Mouse (Mus musculus) bone marrow macrophage, adult 2 months (primary cell): ENCODE measurements at regions not wholly inside any gene's neighbourhood (a gene's known extent, or its start where the extent isn't known, plus 50 kb on each side); places are given as distances from the start of the nearest gene placed in this dataset.
"Not testable (repeated sequence)": the region's sequence is repeated elsewhere in the genome, so short reads cannot be mapped to it uniquely, and the experiment has no call there.

ENCODE experiments used
- H3K27ac ChIP-seq: 2 replicates; pipeline ENCODE4 v1.5.1; 2012; ENCODE audit warnings: low read depth, low read length; ENCODE audit not compliant: insufficient read depth
- H3K4me1 ChIP-seq: 2 replicates; pipeline ENCODE4 v1.6.1; 2012; ENCODE audit warnings: low read length; ENCODE audit not compliant: control insufficient read depth, insufficient read depth
- H3K4me3 ChIP-seq: 2 replicates; pipeline ENCODE4 v1.5.1; 2012; ENCODE audit warnings: mild to moderate bottlenecking, low read length, moderate library complexity; ENCODE audit not compliant: insufficient read depth
- CTCF ChIP-seq: IDR thresholded peaks from 2 replicates; pipeline ENCODE4 v1.5.1; 2012; ENCODE audit warnings: low read depth, mild to moderate bottlenecking, low read length, moderate library complexity
- POLR2A ChIP-seq: IDR thresholded peaks from 2 replicates; pipeline ENCODE4 v1.6.1; 2012; ENCODE audit warnings: mild to moderate bottlenecking, low read depth, low read length, borderline replicate concordance

DNA sequence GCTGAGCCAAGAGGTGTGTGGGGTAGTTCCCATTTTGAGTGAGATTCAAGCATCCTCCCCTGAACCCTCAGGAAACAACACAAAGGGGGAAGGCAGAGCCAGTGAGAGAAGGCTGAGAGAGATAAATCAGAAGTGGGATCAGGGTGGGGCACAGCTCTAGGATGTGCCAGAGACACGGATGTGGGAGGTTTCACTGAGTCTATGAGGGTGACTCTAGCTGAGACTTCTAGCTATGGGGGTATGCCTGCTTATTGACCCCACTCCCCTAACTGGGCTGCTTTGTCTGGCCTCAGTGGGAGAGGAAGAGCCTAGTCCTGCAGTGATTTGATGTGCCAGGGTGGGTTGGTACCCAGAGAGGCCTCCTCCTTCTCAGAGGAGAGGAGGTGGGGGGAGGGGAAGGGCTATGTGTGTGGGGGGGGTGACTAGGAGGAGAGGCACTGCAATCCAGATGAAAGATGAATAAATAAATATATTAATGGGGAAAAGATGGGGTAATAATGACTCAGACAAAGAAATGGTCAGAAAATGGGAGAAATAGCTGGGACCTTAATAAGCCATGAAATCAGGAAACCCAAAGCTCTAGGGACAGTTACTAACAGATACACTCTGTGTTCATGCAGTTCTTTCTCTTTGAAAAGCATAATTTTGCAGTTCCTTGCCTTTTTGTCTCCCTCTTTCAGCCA lies 547.0 kb upstream of the Adamts5 start:
- no peak overlapping the region for H3K27ac ChIP-seq
- H3K4me1 ChIP-seq: no peaks in the 10 kb centered on the region
- TF ChIP-seq POLR2A (no peak), CTCF (no peak)
- H3K4me3 ChIP-seq: no peak overlapping the region

DNA sequence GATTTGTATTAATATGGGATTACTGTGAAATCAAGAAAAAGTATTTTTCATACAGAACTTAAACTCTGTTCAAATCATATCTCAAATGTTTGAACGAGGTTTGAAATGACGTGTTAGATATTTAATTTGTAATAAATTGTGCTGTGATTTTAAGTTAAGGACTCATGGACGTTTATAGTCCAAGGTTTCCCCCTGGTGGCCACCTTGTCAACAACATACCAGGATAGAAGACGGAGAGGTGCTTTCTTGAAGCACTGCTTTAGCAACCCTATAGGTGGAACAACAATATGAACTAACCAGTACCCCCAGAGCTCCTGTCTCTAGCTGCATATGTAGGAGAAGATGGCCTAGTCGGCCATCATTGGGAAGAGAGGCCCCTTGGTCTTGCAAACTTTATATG lies 517.8 kb upstream of the Adamts5 start:
- not testable (repeated sequence) for H3K4me3 ChIP-seq, H3K27ac ChIP-seq, H3K4me1 ChIP-seq

DNA sequence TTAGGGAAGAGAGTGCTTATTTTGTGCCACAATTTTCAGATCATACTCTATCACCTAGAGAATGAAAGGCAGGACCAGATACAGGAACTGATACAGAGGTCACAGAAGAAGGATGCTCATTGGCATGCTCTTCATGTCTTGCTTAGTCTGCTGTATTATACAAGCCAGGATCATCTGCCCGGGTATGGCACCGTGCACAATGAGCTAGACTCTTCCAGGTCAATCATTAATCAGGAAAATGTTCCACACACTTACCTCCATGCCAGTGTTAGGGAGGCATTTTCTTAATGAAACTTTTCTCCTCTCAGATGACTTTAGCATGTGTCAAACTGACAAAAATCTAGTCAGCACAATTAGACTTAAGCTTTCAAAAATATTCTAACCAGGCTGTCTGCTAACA lies 502.7 kb upstream of the Adamts5 start:
- Histone ChIP-seq H3K4me3 (no peak overlapping the region), H3K4me1 (no peaks in the 10 kb centered on the region), H3K27ac (no peak overlapping the region)
- TF ChIP-seq POLR2A (no peak), CTCF (no peak)

DNA sequence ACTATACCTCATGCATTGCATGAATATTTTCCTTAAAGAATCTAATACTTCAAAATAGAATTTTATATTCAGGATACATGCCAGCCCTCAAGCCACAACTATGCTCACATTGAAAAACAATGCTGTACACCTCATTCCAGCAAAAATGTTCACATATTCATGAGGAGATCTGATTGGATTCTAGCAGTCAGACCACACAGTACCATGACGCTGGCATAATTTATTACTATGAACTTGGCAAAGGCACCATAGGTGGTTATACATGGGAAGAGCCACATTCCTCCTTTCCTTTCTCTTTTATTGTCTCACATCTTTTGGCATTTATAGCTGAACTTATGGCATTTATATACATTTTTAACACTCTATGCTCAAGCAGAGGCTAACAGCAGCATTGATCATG lies 499.8 kb upstream of the Adamts5 start:
- TF ChIP-seq CTCF (no peak), POLR2A (no peak)
- no peaks in the 10 kb centered on the region for H3K4me1 ChIP-seq
- no peak overlapping the region for H3K27ac ChIP-seq
- no peak overlapping the region for H3K4me3 ChIP-seq

DNA sequence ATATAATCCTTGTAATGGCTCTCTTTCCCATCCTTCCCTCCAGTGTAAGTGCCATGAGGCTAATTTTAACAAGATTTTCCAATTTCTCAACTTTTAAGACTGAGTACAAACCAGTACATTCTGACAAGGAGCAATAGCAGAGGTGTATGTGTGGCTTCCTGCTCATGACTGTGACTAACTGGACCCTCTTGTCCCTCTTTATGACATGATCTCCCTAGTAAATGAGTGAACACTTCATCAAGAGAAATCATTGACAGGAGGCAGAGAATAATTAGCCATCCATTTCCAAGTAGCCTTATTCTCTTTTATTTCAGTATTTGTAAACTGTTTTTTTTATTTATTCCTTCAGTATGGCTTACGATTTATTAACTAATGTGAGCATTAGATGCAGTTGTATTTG lies 497.7 kb upstream of the Adamts5 start:
- no peak overlapping the region for H3K27ac ChIP-seq
- H3K4me3 ChIP-seq: no peak overlapping the region
- no peak for TF ChIP-seq POLR2A
- TF ChIP-seq CTCF: no peak
- H3K4me1 ChIP-seq: no peaks in the 10 kb centered on the region

DNA sequence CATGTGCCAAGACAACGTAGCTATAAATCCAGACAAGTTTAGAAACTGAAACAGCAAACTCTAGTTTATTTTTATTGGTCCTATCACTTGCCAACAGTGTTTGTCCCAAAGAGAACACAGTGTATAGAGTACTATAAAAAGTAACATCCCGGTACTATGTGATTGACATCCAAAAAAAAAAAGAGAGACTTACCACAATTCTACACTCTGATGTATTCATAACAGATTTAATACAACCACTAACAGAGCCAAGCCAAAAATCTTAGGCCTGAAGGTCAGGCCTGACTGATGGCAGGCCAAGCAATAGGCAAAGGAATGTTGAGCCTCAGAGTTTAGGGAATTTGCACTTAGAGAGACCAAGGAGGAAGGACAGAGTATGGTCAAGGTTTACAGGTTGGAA lies 495.9 kb upstream of the Adamts5 start:
- no peak overlapping the region for H3K27ac ChIP-seq
- no peak for TF ChIP-seq POLR2A
- no peak for TF ChIP-seq CTCF
- H3K4me1 ChIP-seq: no peaks in the 10 kb centered on the region
- H3K4me3 ChIP-seq: no peak overlapping the region

DNA sequence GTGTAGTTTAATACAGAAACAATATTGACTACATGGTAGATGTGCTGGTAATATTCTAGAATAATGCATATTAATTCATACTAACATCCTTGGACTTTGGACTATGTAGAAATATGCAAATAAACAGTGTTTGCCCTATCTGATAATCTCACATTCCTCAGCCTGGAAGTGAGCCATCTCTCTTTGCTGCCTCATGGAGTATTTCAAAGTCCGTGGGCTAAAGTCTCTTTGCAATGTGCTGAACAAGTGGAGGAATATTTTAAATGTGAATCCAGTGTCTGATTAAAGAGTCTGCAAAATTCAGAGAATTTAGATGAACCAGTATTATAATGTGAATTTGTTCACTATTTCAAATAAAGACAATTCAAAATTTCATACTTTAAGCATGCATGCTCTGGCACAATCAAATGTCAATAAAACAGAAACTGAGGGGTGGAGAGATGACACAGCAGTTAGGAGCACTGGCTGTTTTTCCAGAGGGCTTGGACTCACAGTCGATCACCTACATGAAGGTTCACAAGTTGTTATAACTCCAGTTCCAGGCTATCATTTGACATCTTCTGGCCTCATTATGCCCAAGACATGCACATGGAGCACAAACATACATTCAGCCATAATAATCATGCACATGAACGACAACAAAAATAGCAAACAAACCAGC lies 487.6 kb upstream of the Adamts5 start:
- H3K27ac ChIP-seq: no peak overlapping the region
- no peak overlapping the region for H3K4me3 ChIP-seq
- no peaks in the 10 kb centered on the region for H3K4me1 ChIP-seq
- TF ChIP-seq POLR2A (no peak), CTCF (no peak)

DNA sequence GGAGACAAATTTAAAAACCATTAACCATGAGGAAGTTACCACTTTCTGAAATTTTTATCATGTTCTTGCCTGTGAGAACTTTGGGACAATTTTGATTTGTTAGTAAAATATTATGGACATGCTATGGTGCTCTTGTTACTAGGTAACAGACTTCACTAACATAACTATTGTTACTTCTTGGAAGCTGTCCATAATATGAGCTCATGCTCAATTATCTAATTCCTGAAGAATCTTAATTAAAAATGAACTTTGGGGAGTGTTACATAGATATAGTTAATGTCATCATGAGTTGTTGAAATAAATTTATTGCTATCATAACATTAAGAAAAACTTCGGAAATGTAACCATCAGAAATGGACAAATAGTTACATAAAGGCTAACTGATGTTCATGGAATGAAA lies 486.5 kb upstream of the Adamts5 start:
- no peaks in the 10 kb centered on the region for H3K4me1 ChIP-seq
- TF ChIP-seq CTCF (no peak), POLR2A (no peak)
- no peak overlapping the region for H3K27ac ChIP-seq
- no peak overlapping the region for H3K4me3 ChIP-seq

DNA sequence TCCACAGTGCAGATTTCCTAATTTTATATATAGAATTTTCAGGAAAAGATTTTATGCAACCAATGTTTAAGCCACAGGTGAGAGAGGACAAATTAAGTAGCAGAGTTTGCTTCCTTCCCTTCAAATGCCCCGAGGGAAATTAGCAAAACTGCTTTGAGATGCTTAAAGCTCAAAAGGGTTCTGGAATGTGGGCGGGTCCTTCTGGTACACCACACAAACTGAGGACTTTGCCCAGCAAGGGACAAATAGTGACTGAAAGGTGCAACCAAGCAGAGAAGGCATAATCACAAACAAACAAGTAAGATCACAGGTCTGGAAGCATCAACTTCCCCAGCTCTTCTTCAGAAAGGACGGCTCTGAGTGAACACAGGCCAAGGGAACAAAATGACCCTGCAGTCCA lies 476.4 kb upstream of the Adamts5 start:
- H3K4me3 ChIP-seq: no peak overlapping the region
- no peak overlapping the region for H3K27ac ChIP-seq
- no peak for TF ChIP-seq CTCF
- no peak for TF ChIP-seq POLR2A
- no peaks in the 10 kb centered on the region for H3K4me1 ChIP-seq

DNA sequence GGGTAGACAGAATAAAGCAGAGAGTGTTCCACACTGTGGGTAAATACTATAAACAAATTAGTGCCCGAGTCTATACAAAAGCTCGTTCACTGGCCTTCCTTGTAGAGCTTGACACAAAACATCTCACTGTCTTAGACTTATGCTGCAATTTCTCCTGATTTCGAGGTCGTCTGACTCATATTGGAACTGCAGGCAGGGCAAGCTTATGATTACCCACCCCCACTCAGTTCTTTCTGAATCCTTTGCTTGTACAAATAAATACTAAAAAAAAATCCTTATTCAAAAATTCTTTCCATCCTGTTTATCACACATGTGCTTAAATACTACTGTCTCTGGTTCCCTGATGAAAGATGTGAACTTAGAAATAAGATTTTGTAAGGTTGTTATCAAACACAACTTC lies 470.0 kb upstream of the Adamts5 start:
- Histone ChIP-seq H3K27ac (no peak overlapping the region), H3K4me1 (no peaks in the 10 kb centered on the region), H3K4me3 (no peak overlapping the region)
- TF ChIP-seq CTCF: no peak
- no peak for TF ChIP-seq POLR2A
